Comparison of ENCODE assay signal across 22 mouse cellular contexts in the genomic region with DNA sequence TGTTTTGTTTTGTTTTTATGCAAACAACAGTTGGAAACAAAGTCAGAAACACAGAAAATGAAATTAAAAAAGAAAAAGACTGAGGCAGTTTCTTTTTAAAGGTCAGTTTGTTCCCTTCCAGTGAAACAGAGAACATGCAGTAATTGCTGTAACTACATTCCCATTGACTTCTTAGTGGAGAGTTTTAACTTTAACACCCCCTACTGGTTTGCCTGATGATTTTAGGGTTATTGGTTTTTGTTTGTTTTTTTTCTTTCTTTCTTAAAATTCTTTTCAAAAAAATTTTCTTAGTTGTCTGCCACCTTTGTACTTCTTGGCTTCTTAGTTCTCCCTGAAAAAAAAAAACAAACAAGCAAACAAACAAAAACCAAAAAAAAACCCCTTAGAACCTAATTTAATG. TPM values are rescaled to one million over a fixed set of nuclear protein-coding genes. Genes with fewer than 3 reads are reported as not detected.
DNase-seq lines count a peak whose midpoint lies in the region; ATAC-seq and TF ChIP-seq lines count a peak whose summit lies in the region.
"Had no signal": no experiment of that assay in that cellular context is flagged by ENCODE, and none has a peak within 500 bp of the region (broad histone marks: within the 10 kb centered on the region; RNA-seq: fewer than 3 reads in every experiment).

No protein-coding gene starts in this region.

- no peak for TF ChIP-seq POLR2A in kidney, adult 2 months (IDR thresholded peaks at IDR 0.05; ENCODE audit: low read depth, low read length)
- no peak for TF ChIP-seq POLR2A in MEL (IDR thresholded peaks at IDR 0.05; ENCODE audit: control insufficient read depth in 1 of 2, insufficient read depth in 1 of 2, low read depth in 1 of 2, low read length in 2 of 2, poor library complexity in 1 of 2)

- no peak for TF ChIP-seq CTCF in kidney, adult 2 months (conservative IDR thresholded peaks at IDR 0.05; ENCODE audit: insufficient read depth, insufficient read length, low read depth, low read length)
- TF ChIP-seq CTCF in lung, embryonic 14.5 days (IDR thresholded peaks at IDR 0.05; ENCODE audit: low read depth): peak; percentile 16; the same call in 1 of the 2 replicates
- TF ChIP-seq CTCF in MEL (IDR thresholded peaks at IDR 0.05 in 2 of 3, conservative IDR thresholded peaks at IDR 0.05 in 1 of 3; ENCODE audit: control insufficient read depth in 1 of 3, insufficient read depth in 1 of 3, low read depth in 2 of 3, low read length in 3 of 3, poor library complexity in 1 of 3, severe bottlenecking in 1 of 3): no peak

- peak; percentile 27 for DNase-seq in kidney, adult 2 months
- no peak for DNase-seq in kidney, postnatal 10 days
- no peak for DNase-seq in lung, embryonic 14.5 days
- DNase-seq in lung, postnatal 14 days: no peak
- DNase-seq in MEL (ENCODE audit: low read depth, low spot score): no peak
- no peak for DNase-seq in ovary, postnatal 14 days (ENCODE audit: low spot score)
- DNase-seq in cerebellum, adult 11-12 months: no peak
- DNase-seq: adrenal gland, postnatal 25 days; cerebellum, adult 11 months; cerebellum, postnatal 10 days; gastrocnemius, postnatal 10 days; heart, adult 11 months; heart, postnatal 14 days; layer of hippocampus, postnatal 36 days; liver, embryonic 13.5 days had no signal

- TF ChIP-seq RAD21 in MEL (IDR thresholded peaks at IDR 0.05; ENCODE audit: low read depth, low read length): peak; percentile 20; the same call in 1 of the 2 replicates

- H3K79me2 ChIP-seq in MEL (ENCODE audit: control insufficient read depth, insufficient read depth, low read length, poor library complexity): no peaks in the 10 kb centered on the region

- no peaks in the 10 kb centered on the region for H3K36me3 ChIP-seq in kidney, adult 2 months (ENCODE audit: control insufficient read depth, insufficient read depth, low read length)
- no peaks in the 10 kb centered on the region for H3K36me3 ChIP-seq in lung, embryonic 14.5 days (ENCODE audit: insufficient read depth)
- no peaks in the 10 kb centered on the region for H3K36me3 ChIP-seq in MEL (ENCODE audit: control insufficient read depth in 1 of 2, insufficient read depth in 2 of 2, low read length in 2 of 2)
- H3K36me3 ChIP-seq: embryonic facial prominence, embryonic 10.5 days; forebrain, embryonic 15.5 days; heart, embryonic 13.5 days; hindbrain, embryonic 13.5 days; limb, embryonic 13.5 days; liver, embryonic 13.5 days; lung, embryonic 15.5 days; midbrain, embryonic 10.5 days had no signal

- H3K9me3 ChIP-seq in lung, embryonic 14.5 days (ENCODE audit: low read depth, low read length): no peaks in the 10 kb centered on the region
- no peaks in the 10 kb centered on the region for H3K9me3 ChIP-seq in MEL (replicated peaks; ENCODE audit: insufficient read depth, low read length)
- H3K9me3 ChIP-seq: embryonic facial prominence, embryonic 10.5 days; forebrain, embryonic 15.5 days; hindbrain, embryonic 13.5 days; liver, embryonic 13.5 days; lung, embryonic 15.5 days; midbrain, embryonic 10.5 days had no signal

- H3K9ac ChIP-seq in lung, embryonic 14.5 days: no peak overlapping the region
- H3K9ac ChIP-seq in MEL (ENCODE audit: control insufficient read depth, low read depth, low read length, poor library complexity, severe bottlenecking): no peak overlapping the region
- H3K9ac ChIP-seq: forebrain, embryonic 15.5 days; heart, embryonic 13.5 days; hindbrain, embryonic 13.5 days; limb, embryonic 13.5 days; liver, embryonic 13.5 days; lung, embryonic 15.5 days had no signal

- no peak overlapping the region for H3K4me2 ChIP-seq in lung, embryonic 14.5 days
- H3K4me2 ChIP-seq: forebrain, embryonic 15.5 days; heart, embryonic 13.5 days; hindbrain, embryonic 13.5 days; limb, embryonic 13.5 days; liver, embryonic 13.5 days; lung, embryonic 15.5 days had no signal

- H3K4me1 ChIP-seq in kidney, adult 2 months (ENCODE audit: control insufficient read depth, insufficient read depth, low read length): no peaks in the 10 kb centered on the region; the same call in 1 of the 2 replicates
- H3K4me1 ChIP-seq in lung, embryonic 14.5 days (ENCODE audit: insufficient read depth): no peaks in the 10 kb centered on the region
- H3K4me1 ChIP-seq in MEL (ENCODE audit: control insufficient read depth in 1 of 2, insufficient read depth in 2 of 2, low read length in 2 of 2): no peaks in the 10 kb centered on the region
- H3K4me1 ChIP-seq: forebrain, embryonic 15.5 days; liver, embryonic 13.5 days had no signal

- ATAC-seq in lung, embryonic 14.5 days (ENCODE audit: insufficient read depth): no peak
- ATAC-seq: forebrain, embryonic 15.5 days had no signal

- no peak overlapping the region for H3K27ac ChIP-seq in kidney, adult 2 months (ENCODE audit: insufficient read depth, low read depth, low read length)
- no peak overlapping the region for H3K27ac ChIP-seq in lung, embryonic 14.5 days (ENCODE audit: low read depth)
- H3K27ac ChIP-seq in MEL (ENCODE audit: control insufficient read depth, low read depth, low read length): no peak overlapping the region
- H3K27ac ChIP-seq: embryonic facial prominence, embryonic 10.5 days; forebrain, embryonic 15.5 days; heart, embryonic 13.5 days; hindbrain, embryonic 13.5 days; limb, embryonic 13.5 days; liver, embryonic 13.5 days; lung, embryonic 15.5 days; midbrain, embryonic 10.5 days had no signal

- no peaks in the 10 kb centered on the region for H3K27me3 ChIP-seq in kidney, adult 2 months (replicated peaks; ENCODE audit: control insufficient read depth, insufficient read depth, low read length)
- no peaks in the 10 kb centered on the region for H3K27me3 ChIP-seq in lung, embryonic 14.5 days (ENCODE audit: insufficient read depth, low read length)
- H3K27me3 ChIP-seq in MEL (ENCODE audit: control insufficient read depth in 1 of 2, insufficient read depth in 2 of 2, low read length in 2 of 2): peaks cover 1 to 2% of the 10 kb centered on the region in 2 experiments; a peak in 3 of 4 replicates
- H3K27me3 ChIP-seq: forebrain, embryonic 15.5 days; heart, embryonic 13.5 days; hindbrain, embryonic 13.5 days; limb, embryonic 13.5 days; lung, embryonic 15.5 days had no signal

- no peak overlapping the region for H3K4me3 ChIP-seq in kidney, adult 2 months (ENCODE audit: insufficient read depth, low read depth, low read length)
- H3K4me3 ChIP-seq in lung, embryonic 14.5 days (ENCODE audit: low read depth, low read length): no peak overlapping the region
- no peak overlapping the region for H3K4me3 ChIP-seq in MEL (ENCODE audit: control insufficient read depth in 1 of 2, insufficient read depth in 1 of 2, low read depth in 2 of 2, low read length in 2 of 2)
- H3K4me3 ChIP-seq: embryonic facial prominence, embryonic 10.5 days; forebrain, embryonic 15.5 days; heart, embryonic 13.5 days; hindbrain, embryonic 13.5 days; limb, embryonic 13.5 days; liver, embryonic 13.5 days; lung, embryonic 15.5 days; midbrain, embryonic 10.5 days had no signal

- TF ChIP-seq EP300 in MEL (IDR thresholded peaks at IDR 0.05; ENCODE audit: low read depth in 1 of 2, low read length in 2 of 2): no peak

TF ChIP-seq in MEL, 35 proteins besides CTCF, POLR2A, EP300 and RAD21:
- TF ChIP-seq ZMIZ1 (IDR thresholded peaks at IDR 0.05; ENCODE audit: low read depth, low read length) (no peak), SMC3 (IDR thresholded peaks at IDR 0.05; ENCODE audit: low read depth, low read length) (0 out of 2 replicates have a peak, but pooled peaks have one; percentile 18), MAFK (IDR thresholded peaks at IDR 0.05; ENCODE audit: borderline replicate concordance, low read depth, low read length) (no peak)

RNA-seq across cellular contexts. Expression of a gene that starts 12.5 kb away (rescaled TPM):
- 2,267 and 2,428 TPM in 2 replicates for polyA plus RNA-seq in kidney, adult 2 months (2012; rRNA removed)
- 150 and 155 TPM in 2 replicates for polyA plus RNA-seq in lung, embryonic 14.5 days (2014; fragmentation: Nextera tagmentation; extraction: Ambion mirVana)
- total RNA-seq in MEL (2012; rRNA removed): 136 and 138 TPM in 2 replicates
- polyA plus RNA-seq in MEL (2012; ENCODE audit: insufficient read depth in 1 of 2, insufficient read length in 2 of 2, low read depth in 1 of 2, low replicate concordance in 2 of 2, missing spikeins in 1 of 2): 100 to 1,000 TPM in 1 of 2 experiments, not detected in 1; 174 TPM

Comparison
In these comparisons a context has a peak if more than half of its experiments do, and no peak if none do; other contexts are left out.
1. RNA of a gene that starts 12.5 kb away (polyA plus RNA-seq): 2,267 to 2,428 TPM in kidney, adult 2 months; 174 TPM in MEL and 150 to 155 TPM in lung, embryonic 14.5 days; every median in the first group is over 10 times any median in the second.